Mouse (Mus musculus): ENCODE results near the gene Ppp2r3a. TPM values are rescaled to one million over a fixed set of nuclear protein-coding genes. Genes with fewer than 3 reads are reported as not detected.

Gene Ppp2r3a
- 18.1 TPM for polyA plus RNA-seq (2014; fragmentation: Illumina TruSeq; extraction: RNeasy Lipid Tissue Mini Kit (QIAGEN cat#74804); ENCODE audit: low read depth, low replicate concordance)

GRCm38 (mm10) chr9:101251644-101252337 is at the start of gene Ppp2r3a:
TSS of gene Ppp2r3a (minus strand) at chr9:101251795.

GRCm38 (mm10) chr9:101073987-101074331 is 177.6 kb downstream of the Ppp2r3a start, which contains the start of gene Msl2:
TSS of gene Msl2 (plus strand) at chr9:101074101.

Other genes with a start within 250 kb of the Ppp2r3a start
- gene Pccb, start 216.9 kb downstream of the Ppp2r3a start, polyA plus RNA-seq (2014; fragmentation: Illumina TruSeq; extraction: RNeasy Lipid Tissue Mini Kit (QIAGEN cat#74804); ENCODE audit: low read depth, low replicate concordance), result 70.2 TPM
- gene Msl2, start 177.7 kb downstream of the Ppp2r3a start, polyA plus RNA-seq (2014; fragmentation: Illumina TruSeq; extraction: RNeasy Lipid Tissue Mini Kit (QIAGEN cat#74804); ENCODE audit: low read depth, low replicate concordance), result 32.6 TPM